Mouse (Mus musculus): ENCODE data around the gene Rpl29.

DNA sequence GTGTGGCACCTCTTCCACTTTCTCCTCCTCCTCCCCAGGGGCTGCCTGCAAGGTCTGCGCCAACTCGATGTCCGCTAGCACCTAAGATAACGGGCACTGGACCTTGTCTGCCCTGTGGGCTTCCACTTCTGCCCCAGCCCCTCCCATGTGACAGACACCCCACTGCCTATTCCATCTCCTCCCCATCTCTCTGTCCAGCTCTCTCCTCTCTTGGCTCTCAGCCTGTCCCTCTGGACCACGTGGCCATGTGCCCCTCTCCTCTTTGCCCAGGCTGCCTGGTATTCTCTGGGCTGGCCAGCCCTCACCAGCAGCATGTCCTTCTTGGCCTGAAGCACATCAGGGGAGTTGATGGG, 44.5 kb downstream of the Rpl29 start:
- TF ChIP-seq CTCF (conservative IDR thresholded peaks at IDR 0.05; ENCODE audit: insufficient read depth, insufficient read length, low read depth, low read length) = no peak
- no peak for TF ChIP-seq POLR2A (IDR thresholded peaks at IDR 0.05; ENCODE audit: low read depth, low read length)
